Mouse (Mus musculus) CH12.LX (cell line): Measurements from ENCODE around the gene Eif3j1.

Experiments
- CTCF ChIP-seq, 2 experiments: IDR thresholded peaks in 1 of 2; conservative IDR thresholded peaks in 1 of 2; 2 replicates each; pipeline ENCODE4 v1.5.1; 2011 to 2012; ENCODE audit warnings: low read depth in 2 of 2, low read length in 2 of 2, improper control_type of control experiment in 1 of 2, inconsistent platforms in 1 of 2, mild to moderate bottlenecking in 1 of 2, moderate library complexity in 1 of 2
- ELF1 ChIP-seq: IDR thresholded peaks from 2 replicates; pipeline ENCODE4 v1.6.1; 2014; ENCODE audit warnings: low read depth, mild to moderate bottlenecking, inconsistent platforms, low read length, improper control_type of control experiment
- IRF4 ChIP-seq: IDR thresholded peaks from 2 replicates; pipeline ENCODE4 v1.6.1; 2014; ENCODE audit warnings: low read depth, mild to moderate bottlenecking, inconsistent platforms, low read length, improper control_type of control experiment
- JUN ChIP-seq: IDR thresholded peaks from 2 replicates; pipeline ENCODE4 v1.6.1; 2011; ENCODE audit warnings: low read depth, mild to moderate bottlenecking, low read length, improper control_type of control experiment, moderate library complexity; ENCODE audit not compliant: insufficient read depth
- POLR2A ChIP-seq: IDR thresholded peaks from 2 replicates; pipeline ENCODE4 v1.6.1; 2011; ENCODE audit warnings: low read depth, mild to moderate bottlenecking, improper control_type of control experiment, low read length
- RAD21 ChIP-seq: IDR thresholded peaks from 2 replicates; pipeline ENCODE4 v1.6.1; 2011; ENCODE audit warnings: low read depth, mild to moderate bottlenecking, low read length, improper control_type of control experiment, moderate library complexity

GRCm38 (mm10) chr2:122059365-122060115 lies 31.2 kb downstream of the Eif3j1 start:
- no peak for TF ChIP-seq RAD21
- TF ChIP-seq ELF1: no peak
- TF ChIP-seq CTCF (conservative IDR thresholded peaks at IDR 0.05 in 1 of 2, IDR thresholded peaks at IDR 0.05 in 1 of 2; ENCODE audit: low read depth in 2 of 2, low read length in 2 of 2): no peak
- no peak; the same call in 1 of the 2 replicates for TF ChIP-seq POLR2A
- TF ChIP-seq JUN: no peak
- TF ChIP-seq IRF4: no peak
